Mouse (Mus musculus): Measurements from ENCODE around the gene Il17rb. TPM values are rescaled to one million over a fixed set of nuclear protein-coding genes. Genes with fewer than 3 reads are reported as not detected.
A peak's percentile ranks its signal among the peaks of the same experiment; 100 is the strongest.

The Il17rb gene
- polyA plus RNA-seq, 1 experiment: 0.04 TPM

GRCm38 (mm10) chr14:29987276-29987675 lies 21.4 kb downstream of the Il17rb start:
- H3K27me3 ChIP-seq (ENCODE audit: control insufficient read depth, insufficient read depth, insufficient read length): no peaks in the 10 kb centered on the region
- H3ac ChIP-seq (ENCODE audit: control insufficient read depth, insufficient read length): no peak overlapping the region
- no peak overlapping the region for H3K4me2 ChIP-seq (ENCODE audit: low read depth)
- H3K36me3 ChIP-seq (ENCODE audit: control insufficient read depth, insufficient read depth): peaks cover 53% of the 10 kb centered on the region
- no peak for TF ChIP-seq POLR2A (IDR thresholded peaks at IDR 0.05; ENCODE audit: insufficient read length, low read depth)
- no peak for TF ChIP-seq MYOD1 (IDR thresholded peaks at IDR 0.05; ENCODE audit: control insufficient read depth in 1 of 3, insufficient read length in 2 of 3, low read depth in 2 of 3)
- H3K4me3 ChIP-seq: no peak overlapping the region
- H3K79me2 ChIP-seq (ENCODE audit: control insufficient read depth, insufficient read depth): no peaks in the 10 kb centered on the region

DNA sequence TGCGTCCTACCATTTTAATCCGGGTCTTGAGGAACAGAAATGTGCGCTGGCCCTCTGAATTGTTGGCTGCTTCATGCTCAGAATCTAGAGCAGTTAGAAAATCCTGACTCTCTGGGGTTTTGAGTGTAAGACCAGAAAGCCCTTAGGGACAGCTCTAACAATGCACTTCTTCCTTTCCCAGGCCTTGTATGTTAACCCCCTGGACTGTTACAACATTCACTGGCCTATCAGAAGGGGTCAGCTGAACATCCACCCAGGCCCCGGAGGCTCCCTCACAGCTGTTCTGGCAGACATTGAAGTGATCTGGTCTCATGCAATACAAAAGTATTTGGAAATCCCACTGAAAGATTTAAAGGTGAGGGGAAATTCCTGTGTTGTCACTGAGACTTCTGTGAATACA lies 22.6 kb downstream of the Il17rb start:
- no peak overlapping the region for H3K4me3 ChIP-seq
- peaks cover 63% of the 10 kb centered on the region for H3K36me3 ChIP-seq (ENCODE audit: control insufficient read depth, insufficient read depth)

DNA sequence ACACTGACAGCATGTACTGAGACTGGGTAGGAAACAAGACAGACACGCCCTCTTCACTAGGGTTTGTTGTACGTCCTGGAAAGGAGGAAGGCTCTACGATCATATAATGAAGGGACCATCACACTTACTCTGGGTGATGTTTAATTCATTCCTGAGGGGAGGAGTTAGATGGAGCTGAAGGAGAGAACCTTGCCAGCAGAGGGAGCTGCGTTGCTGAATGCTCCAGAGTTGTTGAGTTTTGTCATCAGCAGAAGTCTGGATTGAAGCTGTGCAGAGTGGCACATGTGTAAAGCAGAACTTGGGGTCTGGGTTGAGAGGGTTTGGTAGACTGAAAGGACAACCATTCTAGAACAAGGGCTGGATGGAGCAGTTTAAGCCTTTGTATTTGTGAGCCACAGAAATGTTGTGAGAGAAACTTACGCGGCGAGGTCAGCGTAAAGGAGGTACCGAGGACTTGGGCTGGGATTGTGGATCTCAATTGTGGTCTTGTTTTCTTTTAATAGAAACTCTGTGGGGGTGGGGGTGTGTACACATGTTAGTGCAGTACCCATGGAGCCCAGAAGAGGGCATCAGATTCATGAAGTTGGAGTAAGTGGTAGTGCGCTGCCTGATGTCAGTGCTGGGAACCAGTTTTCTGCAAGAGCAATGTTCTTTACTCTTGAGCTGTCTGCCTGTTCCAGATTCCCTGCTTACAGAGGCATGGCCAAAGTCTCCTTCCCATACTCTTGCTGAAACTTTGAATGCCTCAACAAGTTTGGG lies 28.1 kb downstream of the Il17rb start:
- Histone ChIP-seq H3ac (ENCODE audit: control insufficient read depth, insufficient read length) (no peak overlapping the region), H3K79me2 (ENCODE audit: control insufficient read depth, insufficient read depth) (peaks cover 27% of the 10 kb centered on the region), H3K4me2 (ENCODE audit: low read depth) (no peak overlapping the region), H3K4me3 (no peak overlapping the region), H3K36me3 (ENCODE audit: control insufficient read depth, insufficient read depth) (peaks cover 43% of the 10 kb centered on the region), H3K27me3 (ENCODE audit: control insufficient read depth, insufficient read depth, insufficient read length) (no peaks in the 10 kb centered on the region)
- TF ChIP-seq TCF3 (IDR thresholded peaks at IDR 0.05; ENCODE audit: insufficient read length, low read depth) (no peak), TCF12 (IDR thresholded peaks at IDR 0.05; ENCODE audit: insufficient read depth, poor library complexity, severe bottlenecking) (no peak), MYOG (IDR thresholded peaks at IDR 0.05; ENCODE audit: control insufficient read depth in 1 of 3, insufficient read depth in 1 of 3, insufficient read length in 2 of 3, low read depth in 2 of 3) (no peak), USF1 (IDR thresholded peaks at IDR 0.05; ENCODE audit: low read depth) (no peak), MAX (IDR thresholded peaks at IDR 0.05; ENCODE audit: low read depth) (no peak), E2F4 (IDR thresholded peaks at IDR 0.05; ENCODE audit: insufficient read depth) (no peak), MYOD1 (IDR thresholded peaks at IDR 0.05; ENCODE audit: control insufficient read depth in 1 of 3, insufficient read length in 2 of 3, low read depth in 2 of 3) (no peak), CEBPB (IDR thresholded peaks at IDR 0.05; ENCODE audit: insufficient read depth, poor library complexity, severe bottlenecking) (no peak), SRF (IDR thresholded peaks at IDR 0.05; ENCODE audit: control insufficient read depth, insufficient read length, low read depth) (no peak), POLR2AphosphoS2 (IDR thresholded peaks at IDR 0.05; ENCODE audit: insufficient read length, low read depth) (no peak), POLR2A (IDR thresholded peaks at IDR 0.05; ENCODE audit: insufficient read length, low read depth) (no peak), REST (IDR thresholded peaks at IDR 0.05; ENCODE audit: insufficient read depth, insufficient read length) (no peak)

More for the DNA sequence above, 22.6 kb downstream of the Il17rb start:
- Histone ChIP-seq H3K79me2 (ENCODE audit: control insufficient read depth, insufficient read depth) (peaks cover 2% of the 10 kb centered on the region), H3K4me2 (ENCODE audit: low read depth) (no peak overlapping the region), H3K27me3 (ENCODE audit: control insufficient read depth, insufficient read depth, insufficient read length) (no peaks in the 10 kb centered on the region), H3ac (ENCODE audit: control insufficient read depth, insufficient read length) (no peak overlapping the region)
- TF ChIP-seq MYOG (IDR thresholded peaks at IDR 0.05; ENCODE audit: control insufficient read depth in 1 of 3, insufficient read depth in 1 of 3, insufficient read length in 2 of 3, low read depth in 2 of 3) (no peak), POLR2A (IDR thresholded peaks at IDR 0.05; ENCODE audit: insufficient read length, low read depth) (no peak), SRF (IDR thresholded peaks at IDR 0.05; ENCODE audit: control insufficient read depth, insufficient read length, low read depth) (no peak), E2F4 (IDR thresholded peaks at IDR 0.05; ENCODE audit: insufficient read depth) (no peak), CEBPB (IDR thresholded peaks at IDR 0.05; ENCODE audit: insufficient read depth, poor library complexity, severe bottlenecking) (no peak), MYOD1 (IDR thresholded peaks at IDR 0.05; ENCODE audit: control insufficient read depth in 1 of 3, insufficient read length in 2 of 3, low read depth in 2 of 3) (no peak), USF1 (IDR thresholded peaks at IDR 0.05; ENCODE audit: low read depth) (no peak), TCF3 (IDR thresholded peaks at IDR 0.05; ENCODE audit: insufficient read length, low read depth) (no peak), MAX (IDR thresholded peaks at IDR 0.05; ENCODE audit: low read depth) (no peak), POLR2AphosphoS2 (IDR thresholded peaks at IDR 0.05; ENCODE audit: insufficient read length, low read depth) (no peak), TCF12 (IDR thresholded peaks at IDR 0.05; ENCODE audit: insufficient read depth, poor library complexity, severe bottlenecking) (no peak), REST (IDR thresholded peaks at IDR 0.05; ENCODE audit: insufficient read depth, insufficient read length) (no peak)

GRCm38 (mm10) chr14:29978254-29979204 lies 30.2 kb downstream of the Il17rb start, which contains the start of gene Actr8:
Actr8 (plus strand) TSS chr14:29978337.
- H3K36me3 ChIP-seq (ENCODE audit: control insufficient read depth, insufficient read depth): peaks cover 41% of the 10 kb centered on the region
- H3K27me3 ChIP-seq (ENCODE audit: control insufficient read depth, insufficient read depth, insufficient read length): no peaks in the 10 kb centered on the region
- peaks cover 27% of the 10 kb centered on the region for H3K79me2 ChIP-seq (ENCODE audit: control insufficient read depth, insufficient read depth)
- H3K4me2 ChIP-seq (ENCODE audit: low read depth): peak within 1 kb of the TSS; percentile 81
- H3K4me3 ChIP-seq: peak within 1 kb of the TSS; percentile 63
- H3ac ChIP-seq (ENCODE audit: control insufficient read depth, insufficient read length): peak within 1 kb of the TSS; percentile 80
- peak in 1 of 3 experiments; percentile 27 for TF ChIP-seq MYOD1 (IDR thresholded peaks at IDR 0.05; ENCODE audit: control insufficient read depth in 1 of 3, insufficient read length in 2 of 3, low read depth in 2 of 3)
- TF ChIP-seq POLR2A (IDR thresholded peaks at IDR 0.05; ENCODE audit: insufficient read length, low read depth): peak; percentile 83
- TF ChIP-seq POLR2AphosphoS2 (IDR thresholded peaks at IDR 0.05; ENCODE audit: insufficient read length, low read depth): peak; percentile 79
- TF ChIP-seq TCF3 (IDR thresholded peaks at IDR 0.05; ENCODE audit: insufficient read length, low read depth): no peak
- no peak for TF ChIP-seq MAX (IDR thresholded peaks at IDR 0.05; ENCODE audit: low read depth)
- no peak for TF ChIP-seq E2F4 (IDR thresholded peaks at IDR 0.05; ENCODE audit: insufficient read depth)
- TF ChIP-seq USF1 (IDR thresholded peaks at IDR 0.05; ENCODE audit: low read depth): no peak
- no peak for TF ChIP-seq SRF (IDR thresholded peaks at IDR 0.05; ENCODE audit: control insufficient read depth, insufficient read length, low read depth)
- TF ChIP-seq REST (IDR thresholded peaks at IDR 0.05; ENCODE audit: insufficient read depth, insufficient read length): no peak
- no peak for TF ChIP-seq MYOG (IDR thresholded peaks at IDR 0.05; ENCODE audit: control insufficient read depth in 1 of 3, insufficient read depth in 1 of 3, insufficient read length in 2 of 3, low read depth in 2 of 3)
- TF ChIP-seq TCF12 (IDR thresholded peaks at IDR 0.05; ENCODE audit: insufficient read depth, poor library complexity, severe bottlenecking): no peak
- no peak for TF ChIP-seq CEBPB (IDR thresholded peaks at IDR 0.05; ENCODE audit: insufficient read depth, poor library complexity, severe bottlenecking)

Data from myocyte (in vitro differentiated cells).